Mouse (Mus musculus): ENCODE measurements around the gene Dusp7.
A peak's percentile ranks its signal among the peaks of the same experiment; 100 is the strongest.

Gene Dusp7

GRCm38 (mm10) chr9:106416826-106417225 is 48.4 kb downstream of the Dusp7 start:
- DNase-seq (ENCODE audit: extremely low read depth, insufficient read length, low spot score) = no peak

- DNase-seq (ENCODE audit: extremely low read depth, insufficient read length, low spot score) = peak; percentile 79
These were observed 49.6 kb downstream of the Dusp7 start for GRCm38 (mm10) chr9:106417841-106418625.

- DNase-seq (ENCODE audit: extremely low read depth, insufficient read length, low spot score) = no peak
These were observed 52.2 kb downstream of the Dusp7 start for GRCm38 (mm10) chr9:106420608-106421007.

GRCm38 (mm10) chr9:106421033-106421864 is 52.8 kb downstream of the Dusp7 start:
- peak; percentile 48 for DNase-seq (ENCODE audit: extremely low read depth, insufficient read length, low spot score)

GRCm38 (mm10) chr9:106421865-106422160 is 53.4 kb downstream of the Dusp7 start:
- DNase-seq (ENCODE audit: extremely low read depth, insufficient read length, low spot score) = peak; percentile 55
